Mouse (Mus musculus): Measurements from ENCODE around the gene Cir1. TPM values are rescaled to one million over a fixed set of nuclear protein-coding genes. Genes with fewer than 3 reads are reported as not detected.

Gene Cir1
- total RNA-seq, 2 experiments from 2014 or later = 27.0 to 29.3 TPM

GRCm38 (mm10) chr2:73273249-73274118 lies 39.0 kb downstream of the Cir1 start:
- DNase-seq (ENCODE audit: extremely low spot score in 1 of 2, low spot score in 1 of 2) = no peak

- DNase-seq (ENCODE audit: extremely low spot score in 1 of 2, low spot score in 1 of 2) = no peak
These were observed 39.9 kb downstream of the Cir1 start for GRCm38 (mm10) chr2:73272351-73273248.

GRCm38 (mm10) chr2:73271459-73272161 lies 40.9 kb downstream of the Cir1 start, which contains the start of gene Sp9:
TSS of gene Sp9 (plus strand) at chr2:73271925.
- DNase-seq (ENCODE audit: extremely low spot score in 1 of 2, low spot score in 1 of 2) = no peak

GRCm38 (mm10) chr2:73270593-73271458 lies 41.7 kb downstream of the Cir1 start:
- DNase-seq (ENCODE audit: extremely low spot score in 1 of 2, low spot score in 1 of 2) = no peak

GRCm38 (mm10) chr2:73270071-73270592 lies 42.4 kb downstream of the Cir1 start:
- DNase-seq (ENCODE audit: extremely low spot score in 1 of 2, low spot score in 1 of 2) = no peak

- DNase-seq (ENCODE audit: extremely low spot score in 1 of 2, low spot score in 1 of 2) = no peak
These were observed 42.8 kb downstream of the Cir1 start for GRCm38 (mm10) chr2:73269666-73270065.

GRCm38 (mm10) chr2:73268836-73269395 lies 43.6 kb downstream of the Cir1 start:
- no peak for DNase-seq (ENCODE audit: extremely low spot score in 1 of 2, low spot score in 1 of 2)

GRCm38 (mm10) chr2:73268281-73268680 lies 44.2 kb downstream of the Cir1 start:
- DNase-seq (ENCODE audit: extremely low spot score in 1 of 2, low spot score in 1 of 2) = no peak

GRCm38 (mm10) chr2:73267818-73268217 lies 44.7 kb downstream of the Cir1 start:
- DNase-seq (ENCODE audit: extremely low spot score in 1 of 2, low spot score in 1 of 2) = no peak

GRCm38 (mm10) chr2:73267231-73267630 lies 45.3 kb downstream of the Cir1 start:
- no peak for DNase-seq (ENCODE audit: extremely low spot score in 1 of 2, low spot score in 1 of 2)

GRCm38 (mm10) chr2:73266623-73267022 lies 45.9 kb downstream of the Cir1 start:
- no peak for DNase-seq (ENCODE audit: extremely low spot score in 1 of 2, low spot score in 1 of 2)

GRCm38 (mm10) chr2:73266011-73266410 lies 46.5 kb downstream of the Cir1 start:
- DNase-seq (ENCODE audit: extremely low spot score in 1 of 2, low spot score in 1 of 2) = no peak

- no peak for DNase-seq (ENCODE audit: extremely low spot score in 1 of 2, low spot score in 1 of 2)
These were observed 47.8 kb downstream of the Cir1 start for GRCm38 (mm10) chr2:73264611-73265195.

GRCm38 (mm10) chr2:73263794-73264610 lies 48.5 kb downstream of the Cir1 start:
- no peak for DNase-seq (ENCODE audit: extremely low spot score in 1 of 2, low spot score in 1 of 2)

- no peak for DNase-seq (ENCODE audit: extremely low spot score in 1 of 2, low spot score in 1 of 2)
These were observed 49.2 kb downstream of the Cir1 start for GRCm38 (mm10) chr2:73263172-73263765.

- DNase-seq (ENCODE audit: extremely low spot score in 1 of 2, low spot score in 1 of 2) = no peak
These were observed 63.8 kb downstream of the Cir1 start for GRCm38 (mm10) chr2:73248701-73249100.

GRCm38 (mm10) chr2:73241299-73241698 lies 71.2 kb downstream of the Cir1 start:
- no peak for DNase-seq (ENCODE audit: extremely low spot score in 1 of 2, low spot score in 1 of 2)

Data from layer of hippocampus, postnatal 25 days (tissue).